ENCODE assay signal across 8 mouse cellular contexts in genomic region chr15:102670767-102671575, GRCm38 (mm10). TPM values are rescaled to one million over a fixed set of nuclear protein-coding genes. Genes with fewer than 3 reads are reported as not detected.
DNase-seq lines count a peak whose midpoint lies in the region; ATAC-seq and TF ChIP-seq lines count a peak whose summit lies in the region.

No protein-coding gene starts in this region.

- H3K4me3 ChIP-seq in embryonic facial prominence, embryonic 13.5 days = peak overlapping the region; percentile 66
- H3K4me3 ChIP-seq in limb, embryonic 14.5 days (replicated peaks; ENCODE audit: low read length) = peak overlapping the region; percentile 78
- H3K4me3 ChIP-seq in midbrain, postnatal 0 days (ENCODE audit: low read depth, low read length) = peak overlapping the region; percentile 72

- no peaks in the 10 kb centered on the region for H3K27me3 ChIP-seq in embryonic facial prominence, embryonic 13.5 days
- no peaks in the 10 kb centered on the region for H3K27me3 ChIP-seq in limb, embryonic 14.5 days (ENCODE audit: control insufficient read depth, insufficient read depth, low read length)
- no peaks in the 10 kb centered on the region for H3K27me3 ChIP-seq in midbrain, postnatal 0 days (ENCODE audit: insufficient read depth, low read length)

- peak; percentile 99 for TF ChIP-seq CTCF in midbrain, postnatal 0 days (IDR thresholded peaks at IDR 0.05)

- no peaks in the 10 kb centered on the region for H3K9me3 ChIP-seq in embryonic facial prominence, embryonic 13.5 days
- no peaks in the 10 kb centered on the region for H3K9me3 ChIP-seq in limb, embryonic 14.5 days (ENCODE audit: control insufficient read depth, low read length)
- H3K9me3 ChIP-seq in midbrain, postnatal 0 days (ENCODE audit: low read length) = no peaks in the 10 kb centered on the region

- peak overlapping the region; percentile 97 for H3K9ac ChIP-seq in embryonic facial prominence, embryonic 13.5 days
- H3K9ac ChIP-seq in limb, embryonic 14.5 days (ENCODE audit: low read depth, low read length, severe bottlenecking) = peak overlapping the region; percentile 97
- H3K9ac ChIP-seq in midbrain, postnatal 0 days (replicated peaks; ENCODE audit: low read length, poor library complexity, severe bottlenecking) = peak overlapping the region; percentile 94

- H3K36me3 ChIP-seq in embryonic facial prominence, embryonic 13.5 days = peaks cover 22% of the 10 kb centered on the region
- H3K36me3 ChIP-seq in limb, embryonic 14.5 days (ENCODE audit: control insufficient read depth, insufficient read depth, low read length) = peaks cover 28% of the 10 kb centered on the region
- H3K36me3 ChIP-seq in midbrain, postnatal 0 days (ENCODE audit: insufficient read depth, low read length) = no peaks in the 10 kb centered on the region; the same call in 1 of the 2 replicates

- peak; percentile 90 for ATAC-seq in embryonic facial prominence, embryonic 13.5 days (ENCODE audit: insufficient number of reproducible peaks, insufficient read depth, low FRiP score, low TSS enrichment, low read depth)
- peak; percentile 88 for ATAC-seq in limb, embryonic 14.5 days (ENCODE audit: low FRiP score, low read depth)
- ATAC-seq in midbrain, postnatal 0 days (ENCODE audit: low FRiP score) = peak; percentile 93

- peak; percentile 100 for DNase-seq in 3134 (ENCODE audit: extremely low read depth, insufficient read length, low spot score)
- DNase-seq in adrenal gland, postnatal 36 days = peak; percentile 96 to 97
- peak; percentile 94 for DNase-seq in heart, adult 8-10 months (ENCODE audit: low spot score)
- peak; percentile 98 for DNase-seq in kidney, adult 9 months
- peak; percentile 98 for DNase-seq in limb, embryonic 14.5 days (ENCODE audit: low spot score)
- peak; percentile 98 for DNase-seq in midbrain, postnatal 0 days (ENCODE audit: low spot score)
- peak; percentile 91 to 93 for DNase-seq in spleen, postnatal 14 days (ENCODE audit: low spot score in 2 of 2)

- peak; percentile 96 for TF ChIP-seq POLR2A in limb, embryonic 14.5 days (IDR thresholded peaks at IDR 0.05; ENCODE audit: borderline replicate concordance, extremely low read depth, insufficient read depth, insufficient read length)

- H3K4me2 ChIP-seq in embryonic facial prominence, embryonic 13.5 days = peak overlapping the region; percentile 81
- peak overlapping the region; percentile 89 for H3K4me2 ChIP-seq in limb, embryonic 14.5 days (replicated peaks; ENCODE audit: low read depth, low read length, severe bottlenecking)
- H3K4me2 ChIP-seq in midbrain, postnatal 0 days (ENCODE audit: low read depth, low read length, poor library complexity, severe bottlenecking) = peak overlapping the region; percentile 83

- peak overlapping the region; percentile 100 for H3K27ac ChIP-seq in embryonic facial prominence, embryonic 13.5 days
- peak overlapping the region; percentile 100 for H3K27ac ChIP-seq in limb, embryonic 14.5 days (replicated peaks; ENCODE audit: low read depth, low read length)
- peak overlapping the region; percentile 98 for H3K27ac ChIP-seq in midbrain, postnatal 0 days (ENCODE audit: low read depth, low read length)

- WGBS in embryonic facial prominence, embryonic 13.5 days = under 1% methylated on average over 53 of the region's 53 CpGs
- WGBS in limb, embryonic 14.5 days = under 1% methylated on average over 51 of the region's 53 CpGs
- WGBS in midbrain, postnatal 0 days = under 1% methylated on average over 39 of the region's 53 CpGs

- H3K4me1 ChIP-seq in embryonic facial prominence, embryonic 13.5 days = peaks cover 33% of the 10 kb centered on the region
- peaks cover 28% of the 10 kb centered on the region for H3K4me1 ChIP-seq in limb, embryonic 14.5 days (ENCODE audit: control insufficient read depth, insufficient read depth, low read length)
- H3K4me1 ChIP-seq in midbrain, postnatal 0 days (ENCODE audit: insufficient read depth, low read length) = 0 out of 2 replicates have a peak, but pooled peaks cover 5% of the 10 kb centered on the region

RNA-seq across cellular contexts. Expression of gene Atp5g2, which starts 1.2 kb away (rescaled TPM):
- 10 to 100 TPM; 16.8 to 20.8 TPM for total RNA-seq in adrenal gland, postnatal 36 days (2021)
- polyA plus RNA-seq in embryonic facial prominence, embryonic 13.5 days (2015; fragmentation: Nextera tagmentation; extraction: Ambion mirVana) = 52.6 and 56.3 TPM in 2 replicates
- total RNA-seq in heart, adult 8-10 months (2022) = 10 to 100 TPM; 21.1 to 79.9 (median 33.0) TPM
- polyA plus RNA-seq in limb, embryonic 14.5 days (2012; rRNA removed) = 635 and 699 TPM in 2 replicates
- 73.6 and 78.4 TPM in 2 replicates for polyA plus RNA-seq in limb, embryonic 14.5 days (2014; fragmentation: Nextera tagmentation; extraction: Ambion mirVana)
- total RNA-seq in midbrain, postnatal 0 days (2014; rRNA removed) = 187 and 348 TPM in 2 replicates
- polyA plus RNA-seq in midbrain, postnatal 0 days (2015; fragmentation: Nextera tagmentation; extraction: Ambion mirVana) = 54.4 and 76.5 TPM in 2 replicates

RNA-seq across cellular contexts. Expression of gene Atf7, which starts 45.7 kb away (rescaled TPM):
- 10 to 100 TPM; 65.5 to 66.3 TPM for total RNA-seq in adrenal gland, postnatal 36 days (2021)
- polyA plus RNA-seq in embryonic facial prominence, embryonic 13.5 days (2015; fragmentation: Nextera tagmentation; extraction: Ambion mirVana) = 44.9 and 46.2 TPM in 2 replicates
- 10 to 100 TPM; 46.6 to 54.0 (median 52.1) TPM for total RNA-seq in heart, adult 8-10 months (2022)
- 110 and 155 TPM in 2 replicates for polyA plus RNA-seq in limb, embryonic 14.5 days (2012; rRNA removed)
- 50.7 and 51.0 TPM in 2 replicates for polyA plus RNA-seq in limb, embryonic 14.5 days (2014; fragmentation: Nextera tagmentation; extraction: Ambion mirVana)
- 16.8 and 18.6 TPM in 2 replicates for total RNA-seq in midbrain, postnatal 0 days (2014; rRNA removed)
- polyA plus RNA-seq in midbrain, postnatal 0 days (2015; fragmentation: Nextera tagmentation; extraction: Ambion mirVana) = 7.5 and 10.9 TPM in 2 replicates

RNA-seq across cellular contexts. Expression of gene Gm28047, which starts 46.1 kb away (rescaled TPM):
- total RNA-seq in adrenal gland, postnatal 36 days (2021) = 1 to 10 TPM; 1.2 to 1.4 TPM
- not detected in 2 replicates for polyA plus RNA-seq in embryonic facial prominence, embryonic 13.5 days (2015; fragmentation: Nextera tagmentation; extraction: Ambion mirVana)
- 1 to 10 TPM in 1 of 4 experiments, not detected in 3; 1.4 TPM for total RNA-seq in heart, adult 8-10 months (2022)
- not detected in 2 replicates for polyA plus RNA-seq in limb, embryonic 14.5 days (2012; rRNA removed)
- polyA plus RNA-seq in limb, embryonic 14.5 days (2014; fragmentation: Nextera tagmentation; extraction: Ambion mirVana) = not detected in 2 replicates
- total RNA-seq in midbrain, postnatal 0 days (2014; rRNA removed) = not detected in 2 replicates
- polyA plus RNA-seq in midbrain, postnatal 0 days (2015; fragmentation: Nextera tagmentation; extraction: Ambion mirVana) = not detected in 2 replicates

RNA-seq across cellular contexts. Expression of gene Calcoco1, which starts 51.0 kb away (rescaled TPM):
- total RNA-seq in adrenal gland, postnatal 36 days (2021) = 100 to 1,000 TPM in 1 of 2 experiments, 10 to 100 TPM in 1; 92.7 to 110 TPM
- polyA plus RNA-seq in embryonic facial prominence, embryonic 13.5 days (2015; fragmentation: Nextera tagmentation; extraction: Ambion mirVana) = 53.4 and 62.8 TPM in 2 replicates
- total RNA-seq in heart, adult 8-10 months (2022) = 100 to 1,000 TPM; 117 to 143 (median 127) TPM
- 54.7 and 57.5 TPM in 2 replicates for polyA plus RNA-seq in limb, embryonic 14.5 days (2012; rRNA removed)
- 56.6 and 62.9 TPM in 2 replicates for polyA plus RNA-seq in limb, embryonic 14.5 days (2014; fragmentation: Nextera tagmentation; extraction: Ambion mirVana)
- 34.4 and 34.7 TPM in 2 replicates for total RNA-seq in midbrain, postnatal 0 days (2014; rRNA removed)
- polyA plus RNA-seq in midbrain, postnatal 0 days (2015; fragmentation: Nextera tagmentation; extraction: Ambion mirVana) = 27.1 and 27.2 TPM in 2 replicates

Comparison
In these comparisons a context has a peak if more than half of its experiments do, and no peak if none do; other contexts are left out.
1. Peak in every context shown above with its lines: DNase-seq, ATAC-seq, H3K4me3 ChIP-seq and H3K27ac ChIP-seq.